Mouse (Mus musculus) embryo, embryonic 9.5 days (tissue): Measurements from ENCODE around the gene Ttc30a2.

Experiments
- DNase-seq: peaks from one replicate; pipeline ENCODE4 v3.0.0-alpha.2; 2017; ENCODE audit errors: extremely low spot score

The Ttc30a2 gene

DNA sequence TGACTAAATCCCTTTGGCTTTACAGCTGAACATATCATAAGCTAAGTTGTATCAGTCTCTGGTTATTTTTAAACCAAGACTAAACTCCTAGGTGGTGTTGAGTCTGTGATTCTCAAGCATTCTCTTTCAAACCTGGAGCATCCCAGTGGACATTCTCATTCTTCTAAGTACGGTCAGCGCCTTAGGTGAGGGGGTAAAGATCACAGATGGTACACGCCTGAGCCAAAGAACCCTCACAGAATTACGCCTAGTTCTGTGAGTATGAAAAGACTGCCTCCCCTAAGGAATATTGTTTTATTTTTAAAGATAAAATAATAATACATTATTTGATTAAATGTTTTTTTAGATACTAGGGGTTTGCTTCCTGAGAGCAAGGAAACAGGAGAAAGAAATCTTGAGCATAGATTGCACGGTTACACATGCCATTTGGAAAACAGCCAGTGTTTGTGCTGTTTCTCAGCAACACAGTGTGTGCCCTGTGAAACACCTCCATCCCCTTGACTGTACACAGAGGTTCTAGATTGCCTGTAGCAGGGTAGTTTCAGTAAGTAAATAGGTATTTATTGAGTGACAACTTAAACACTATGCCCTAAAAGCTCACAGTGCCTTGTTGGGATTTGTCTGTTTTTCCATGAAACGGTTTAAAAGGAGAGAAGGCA is 48.1 kb downstream of the Ttc30a2 start:
- DNase-seq = no peak

DNA sequence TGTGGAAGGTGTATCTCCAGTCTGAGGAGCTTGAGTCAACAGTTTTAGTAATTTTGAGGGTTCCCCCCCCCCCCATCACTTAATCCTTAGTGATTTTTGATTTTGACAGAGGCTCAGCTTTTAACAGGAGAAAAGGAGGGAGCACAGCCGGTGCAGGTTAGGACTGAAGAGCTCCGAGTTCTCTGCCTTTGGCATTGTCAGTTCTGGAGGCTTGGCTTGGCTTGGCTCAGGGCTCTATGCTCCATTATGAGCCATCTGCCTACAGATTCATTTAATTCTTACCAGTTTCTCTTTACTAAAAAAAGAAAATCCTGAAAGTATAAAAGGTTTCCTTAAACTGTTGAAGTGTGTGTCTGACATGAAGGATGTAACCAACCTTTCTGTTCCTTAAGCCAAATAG is 48.8 kb downstream of the Ttc30a2 start:
- no peak for DNase-seq

DNA sequence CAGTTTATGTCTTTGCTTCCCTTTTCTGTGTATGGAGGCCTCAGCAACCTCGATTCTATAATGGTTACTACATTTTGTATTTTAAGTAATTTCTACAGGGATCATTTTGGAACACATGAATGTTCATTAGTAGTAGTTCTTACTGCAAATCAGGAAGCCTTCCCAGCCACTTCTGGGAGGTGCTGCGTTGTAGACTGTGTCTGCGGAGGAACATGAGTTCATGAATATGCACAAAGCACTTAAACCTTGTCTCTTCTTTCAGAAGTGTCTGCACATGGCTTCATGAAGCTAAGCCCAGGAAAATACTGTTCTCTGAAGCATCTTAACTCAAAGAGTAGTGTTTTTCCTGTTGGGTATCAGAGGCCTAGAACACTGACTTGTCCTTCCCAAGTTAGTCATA is 50.0 kb downstream of the Ttc30a2 start:
- no peak for DNase-seq

DNA sequence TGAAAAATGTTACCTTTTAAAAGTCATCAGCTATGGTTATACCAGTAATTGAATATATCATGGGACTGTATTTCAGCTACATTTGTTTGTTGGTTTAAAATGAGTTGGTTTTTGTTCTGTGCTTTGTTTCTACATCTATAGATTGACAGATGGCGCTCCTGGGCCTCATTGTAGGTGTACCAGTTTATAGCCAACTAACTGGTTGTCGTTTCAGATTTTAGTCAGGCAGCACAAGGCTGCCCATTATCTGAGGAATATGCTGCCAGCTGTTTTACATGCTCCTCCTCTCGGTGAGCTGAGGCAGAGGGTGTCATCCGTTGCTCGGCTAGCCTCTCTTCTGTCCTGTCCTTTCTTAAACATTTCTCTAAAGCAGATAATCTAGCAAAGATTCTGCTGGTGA is 51.9 kb downstream of the Ttc30a2 start:
- DNase-seq = no peak
